Mouse (Mus musculus) MEL (cell line): ENCODE results near the gene Atf7. TPM values are rescaled to one million over a fixed set of nuclear protein-coding genes. Genes with fewer than 3 reads are reported as not detected.

Experiments
- DNase-seq: peaks from one replicate; pipeline ENCODE4 v3.0.0; 2011; ENCODE audit warnings: low read depth, low spot score
- H3K27ac ChIP-seq: 2 replicates; pipeline ENCODE4 v1.5.1; 2012; ENCODE audit warnings: low read depth, mild to moderate bottlenecking, control low read depth, low read length, moderate library complexity; ENCODE audit not compliant: control insufficient read depth
- H3K27me3 ChIP-seq, 2 experiments: fragments of 150-350 bp in 1 of 2; sonication (generic) in 1 of 2; 2 replicates each; pipeline ENCODE4 v1.6.1; 2012; ENCODE audit warnings: low read length in 2 of 2, mild to moderate bottlenecking in 2 of 2, improper control_type of control experiment in 1 of 2, moderate library complexity in 1 of 2; ENCODE audit not compliant: insufficient read depth in 2 of 2, control insufficient read depth in 1 of 2
- H3K36me3 ChIP-seq, 2 experiments: 2 replicates each; pipeline ENCODE4 v1.6.1; 2012 to 2014; ENCODE audit warnings: low read length in 2 of 2, improper control_type of control experiment in 1 of 2, inconsistent platforms in 1 of 2, mild to moderate bottlenecking in 1 of 2; ENCODE audit not compliant: insufficient read depth in 2 of 2, control insufficient read depth in 1 of 2
- H3K4me1 ChIP-seq, 2 experiments: fragments of 150-350 bp in 1 of 2; sonication (generic) in 1 of 2; 2 replicates each; pipeline ENCODE4 v1.6.1; 2012; ENCODE audit warnings: low read length in 2 of 2, improper control_type of control experiment in 1 of 2, mild to moderate bottlenecking in 1 of 2; ENCODE audit not compliant: insufficient read depth in 2 of 2, control insufficient read depth in 1 of 2
- H3K4me3 ChIP-seq, 2 experiments: fragments of 150-350 bp in 1 of 2; sonication (generic) in 1 of 2; 2 replicates each; pipeline ENCODE4 v1.5.1; 2012; ENCODE audit warnings: low read depth in 2 of 2, low read length in 2 of 2, mild to moderate bottlenecking in 2 of 2, moderate library complexity in 2 of 2, control low read depth in 1 of 2, improper control_type of control experiment in 1 of 2; ENCODE audit not compliant: control insufficient read depth in 1 of 2, insufficient read depth in 1 of 2
- H3K79me2 ChIP-seq: 2 replicates; pipeline ENCODE4 v1.6.1; 2012; ENCODE audit warnings: mild to moderate bottlenecking, low read length, moderate library complexity; ENCODE audit not compliant: control insufficient read depth, poor library complexity, insufficient read depth
- H3K9ac ChIP-seq: 2 replicates; pipeline ENCODE4 v1.6.1; 2012; ENCODE audit warnings: low read depth, mild to moderate bottlenecking, control low read depth, low read length, moderate library complexity; ENCODE audit not compliant: control insufficient read depth, poor library complexity, severe bottlenecking
- H3K9me3 ChIP-seq: fragments of 150-350 bp; sonication (generic); replicated peaks from 2 replicates; pipeline ENCODE4 v1.6.1; 2012; ENCODE audit warnings: mild to moderate bottlenecking, low read length, improper control_type of control experiment, moderate library complexity; ENCODE audit not compliant: insufficient read depth
- CHD2 ChIP-seq: IDR thresholded peaks from 2 replicates; pipeline ENCODE4 v1.6.1; 2011; ENCODE audit warnings: low read length, improper control_type of control experiment
- CTCF ChIP-seq, 3 experiments: IDR thresholded peaks in 2 of 3; conservative IDR thresholded peaks in 1 of 3; 2 replicates each; pipeline ENCODE4 v1.5.1; 2011 to 2012; ENCODE audit warnings: low read length in 3 of 3, low read depth in 2 of 3, mild to moderate bottlenecking in 2 of 3, improper control_type of control experiment in 1 of 3, inconsistent platforms in 1 of 3, mixed read lengths in 1 of 3, moderate library complexity in 1 of 3; ENCODE audit not compliant: control insufficient read depth in 1 of 3, insufficient read depth in 1 of 3, poor library complexity in 1 of 3, severe bottlenecking in 1 of 3
- ELF1 ChIP-seq: IDR thresholded peaks from 2 replicates; pipeline ENCODE4 v1.6.1; 2014; ENCODE audit warnings: low read depth, mild to moderate bottlenecking, inconsistent platforms, low read length, improper control_type of control experiment, moderate library complexity
- EP300 ChIP-seq, 2 experiments: IDR thresholded peaks; 2 replicates each; pipeline ENCODE4 v1.6.1; 2011; ENCODE audit warnings: improper control_type of control experiment in 2 of 2, low read length in 2 of 2, low read depth in 1 of 2, mild to moderate bottlenecking in 1 of 2
- ETS1 ChIP-seq: IDR thresholded peaks from 2 replicates; pipeline ENCODE4 v1.6.1; 2012; ENCODE audit warnings: low read depth, mild to moderate bottlenecking, inconsistent platforms, low read length, improper control_type of control experiment, moderate library complexity
- HCFC1 ChIP-seq: IDR thresholded peaks from 2 replicates; pipeline ENCODE4 v1.6.1; 2012; ENCODE audit warnings: low read depth, mild to moderate bottlenecking, inconsistent platforms, low read length, improper control_type of control experiment, moderate library complexity
- MAFK ChIP-seq: IDR thresholded peaks from 2 replicates; pipeline ENCODE4 v1.6.1; 2011; ENCODE audit warnings: low read depth, mild to moderate bottlenecking, low read length, improper control_type of control experiment, borderline replicate concordance
- MAX ChIP-seq: IDR thresholded peaks from 2 replicates; pipeline ENCODE4 v1.6.1; 2011; ENCODE audit warnings: low read length, improper control_type of control experiment
- MEF2A ChIP-seq: IDR thresholded peaks from 2 replicates; pipeline ENCODE4 v1.6.1; 2014; ENCODE audit warnings: low read depth, mild to moderate bottlenecking, inconsistent platforms, low read length, improper control_type of control experiment; ENCODE audit not compliant: poor library complexity, insufficient replicate concordance, severe bottlenecking; ENCODE audit errors: extremely low read depth
- MYB ChIP-seq: IDR thresholded peaks from 2 replicates; pipeline ENCODE4 v1.6.1; 2011; ENCODE audit warnings: mild to moderate bottlenecking, low read depth, low read length, improper control_type of control experiment
- MYC ChIP-seq: IDR thresholded peaks from 2 replicates; pipeline ENCODE4 v1.6.1; 2011; ENCODE audit warnings: low read depth, mild to moderate bottlenecking, low read length, improper control_type of control experiment, moderate library complexity
- POLR2AphosphoS2 ChIP-seq: IDR thresholded peaks from 2 replicates; pipeline ENCODE4 v1.6.1; 2011; ENCODE audit warnings: low read length, improper control_type of control experiment
- SIN3A ChIP-seq: IDR thresholded peaks from 2 replicates; pipeline ENCODE4 v1.6.1; 2012; ENCODE audit warnings: low read length, improper control_type of control experiment, inconsistent platforms
- SMC3 ChIP-seq: IDR thresholded peaks from 2 replicates; pipeline ENCODE4 v1.6.1; 2011; ENCODE audit warnings: low read depth, low read length, improper control_type of control experiment
- TAL1 ChIP-seq: IDR thresholded peaks from 2 replicates; pipeline ENCODE4 v1.6.1; 2012; ENCODE audit warnings: mild to moderate bottlenecking, inconsistent platforms, low read length, moderate library complexity, mixed read lengths
- TBP ChIP-seq: IDR thresholded peaks from 2 replicates; pipeline ENCODE4 v1.8.0; 2011; ENCODE audit warnings: low read depth, low read length, improper control_type of control experiment
- UBTF ChIP-seq: IDR thresholded peaks from 2 replicates; pipeline ENCODE4 v1.6.1; 2012; ENCODE audit warnings: low read depth, mild to moderate bottlenecking, inconsistent platforms, low read length, improper control_type of control experiment, moderate library complexity, borderline replicate concordance; ENCODE audit not compliant: insufficient read depth
- USF2 ChIP-seq, 2 experiments: IDR thresholded peaks; 2 replicates each; pipeline ENCODE4 v1.6.1; 2011 to 2012; ENCODE audit warnings: improper control_type of control experiment in 2 of 2, low read length in 2 of 2, borderline replicate concordance in 1 of 2, inconsistent platforms in 1 of 2, low read depth in 1 of 2, mild to moderate bottlenecking in 1 of 2; ENCODE audit not compliant: insufficient read depth in 1 of 2
- ZC3H11A ChIP-seq: IDR thresholded peaks from 2 replicates; pipeline ENCODE4 v1.6.1; 2012; ENCODE audit warnings: low read depth, mild to moderate bottlenecking, inconsistent platforms, low read length, improper control_type of control experiment
- ZKSCAN1 ChIP-seq: IDR thresholded peaks from 2 replicates; pipeline ENCODE4 v1.6.1; 2012; ENCODE audit warnings: low read depth, mild to moderate bottlenecking, inconsistent platforms, low read length, improper control_type of control experiment, moderate library complexity
- ZNF384 ChIP-seq: IDR thresholded peaks from 2 replicates; pipeline ENCODE4 v1.6.1; 2012; ENCODE audit warnings: low read depth, mild to moderate bottlenecking, inconsistent platforms, low read length, improper control_type of control experiment
- polyA plus RNA-seq, 2 experiments: library from polyadenylated mRNA; stranded (reverse) in 1 of 2; unstranded in 1 of 2; fragments of >175 nt in 1 of 2; fragments of >200 nt in 1 of 2; gene quantifications; 2 replicates each; pipeline versions ENCODE4 v1.2.1 to v1.2.4; 2012; ENCODE audit warnings: low replicate concordance in 2 of 2, low read depth in 1 of 2; ENCODE audit not compliant: insufficient read length in 2 of 2, insufficient read depth in 1 of 2, missing spikeins in 1 of 2
- total RNA-seq: library from RNA; depleted of rRNA; stranded (reverse); fragments of 300-350 nt; gene quantifications from 2 replicates; pipeline ENCODE4 v1.2.3, GENCODE M21; 2012

Atf7 gene
- total and polyA plus RNA-seq, 3 experiments = 12.8 to 49.6 TPM; not detected in 1

GRCm38 (mm10) chr15:102670281-102670680, 45.0 kb upstream of the Atf7 start (continued):
- no peak for TF ChIP-seq TBP
- TF ChIP-seq ZKSCAN1 = no peak
- no peak for TF ChIP-seq MAFK

- Histone ChIP-seq H3K79me2 (peaks cover 19% of the 10 kb centered on the region), H3K4me3 (peak overlapping the region in 1 of 2 experiments; percentile 77; a peak in 2 of 4 replicates), H3K27ac (no peak overlapping the region), H3K4me1 (peaks cover 4 to 10% of the 10 kb centered on the region in 2 experiments), H3K9ac (peak overlapping the region; percentile 96), H3K27me3 (no peaks in the 10 kb centered on the region), H3K9me3 (no peaks in the 10 kb centered on the region)
- peak; percentile 40 for DNase-seq
- TF ChIP-seq CTCF (IDR thresholded peaks at IDR 0.05 in 2 of 3, conservative IDR thresholded peaks at IDR 0.05 in 1 of 3; ENCODE audit: control insufficient read depth in 1 of 3, insufficient read depth in 1 of 3, low read depth in 2 of 3, low read length in 3 of 3, poor library complexity in 1 of 3, severe bottlenecking in 1 of 3) (no peak), POLR2AphosphoS2 (no peak), MEF2A (no peak), TAL1 (no peak), ZKSCAN1 (no peak), EP300 (IDR thresholded peaks at IDR 0.05; ENCODE audit: low read depth in 1 of 2, low read length in 2 of 2) (no peak), MAX (no peak), TBP (no peak), SIN3A (no peak), ZC3H11A (no peak), ELF1 (no peak), SMC3 (no peak), HCFC1 (no peak), USF2 (IDR thresholded peaks at IDR 0.05; ENCODE audit: borderline replicate concordance in 1 of 2, insufficient read depth in 1 of 2, low read depth in 1 of 2, low read length in 2 of 2) (no peak), MYC (no peak), CHD2 (no peak), MYB (no peak), ETS1 (no peak), ZNF384 (no peak), UBTF (no peak)
- TF ChIP-seq, all 39 proteins: peak for 0
- peaks cover 13 to 22% of the 10 kb centered on the region in 2 experiments for H3K36me3 ChIP-seq
Measured at GRCm38 (mm10) chr15:102669571-102669970, 44.3 kb upstream of the Atf7 start.
